Mouse (Mus musculus) heart, embryonic 16.5 days (tissue): Measurements from ENCODE around the gene C1s1. TPM values are rescaled to one million over a fixed set of nuclear protein-coding genes. Genes with fewer than 3 reads are reported as not detected.
A peak's percentile ranks its signal among the peaks of the same experiment; 100 is the strongest.
"Not testable (repeated sequence)": the region's sequence is repeated elsewhere in the genome, so short reads cannot be mapped to it uniquely, and the experiment has no call there.

ENCODE experiments used
- ATAC-seq: fragments of 200-750 bp; cut with Nextera tagmentation; replicated peaks from 2 replicates; pipeline ENCODE4 v1.8.0; 2017; ENCODE audit warnings: moderate number of reproducible peaks; ENCODE audit not compliant: insufficient read depth, low FRiP score; ENCODE audit errors: extremely low read depth
- H3K27ac ChIP-seq: fragments of 300-500 bp; sonication (generic); 2 replicates; pipeline ENCODE4 v1.5.1; 2014; ENCODE audit warnings: mild to moderate bottlenecking, low read length, control low read depth, moderate library complexity
- H3K27me3 ChIP-seq: fragments of 300-500 bp; sonication (generic); 2 replicates; pipeline ENCODE4 v1.6.1; 2014; ENCODE audit warnings: low read length, mixed read lengths; ENCODE audit not compliant: control insufficient read depth, insufficient read depth
- H3K36me3 ChIP-seq: fragments of 300-500 bp; sonication (generic); 2 replicates; pipeline ENCODE4 v1.6.1; 2014; ENCODE audit not compliant: control insufficient read depth, insufficient read depth
- H3K4me1 ChIP-seq: fragments of 300-500 bp; sonication (generic); 2 replicates; pipeline ENCODE4 v1.6.1; 2014; ENCODE audit warnings: low read length, mixed read lengths; ENCODE audit not compliant: control insufficient read depth, insufficient read depth
- H3K4me2 ChIP-seq: fragments of 300-500 bp; sonication (generic); 2 replicates; pipeline ENCODE4 v1.6.1; 2014; ENCODE audit warnings: low read depth, mild to moderate bottlenecking, control low read depth, low read length
- H3K4me3 ChIP-seq: fragments of 300-500 bp; sonication (generic); 2 replicates; pipeline ENCODE4 v1.5.1; 2014; ENCODE audit warnings: mild to moderate bottlenecking, control low read depth, low read length
- H3K9ac ChIP-seq: fragments of 300-500 bp; sonication (generic); 2 replicates; pipeline ENCODE4 v1.6.1; 2014; ENCODE audit warnings: low read length, control low read depth
- H3K9me3 ChIP-seq: fragments of 300-500 bp; sonication (generic); replicated peaks from 2 replicates; pipeline ENCODE4 v1.6.1; 2016; ENCODE audit warnings: low read length; ENCODE audit not compliant: control insufficient read depth
- WGBS: fragments of 180-500 bp; shearing (Covaris S2); extraction: QIAGEN DNeasy Blood & Tissue Kit; methylation state at CpG from one replicate; pipeline ENCODE4 v1.1.7; 2014; 5-methylcytosine and 5-hydroxymethylcytosine counted together
- polyA plus RNA-seq: library from polyadenylated mRNA; unstranded; fragments of >200 nt; fragmentation: Nextera tagmentation; extraction: Ambion mirVana; gene quantifications from 2 replicates; pipeline ENCODE4 v1.2.1, GENCODE M21; 2015

C1s1 gene
- polyA plus RNA-seq, 1 experiment from 2014 or later, result 3.7 TPM

GRCm38 (mm10) chr6:124536125-124536829, 5.9 kb downstream of the C1s1 start:
- not testable (repeated sequence) for H3K9me3 ChIP-seq

GRCm38 (mm10) chr6:124531077-124531476, 11.1 kb downstream of the C1s1 start:
- no peaks in the 10 kb centered on the region for H3K27me3 ChIP-seq
- no peaks in the 10 kb centered on the region for H3K9me3 ChIP-seq
- ATAC-seq, result no peak
- WGBS, result 67% methylated on average over 8 of the region's 8 CpGs
- no peak overlapping the region for H3K4me3 ChIP-seq
- no peak overlapping the region for H3K27ac ChIP-seq
- H3K4me1 ChIP-seq, result no peaks in the 10 kb centered on the region
- H3K36me3 ChIP-seq, result no peaks in the 10 kb centered on the region
- H3K4me2 ChIP-seq, result no peak overlapping the region
- H3K9ac ChIP-seq, result no peak overlapping the region

More at GRCm38 (mm10) chr6:124536125-124536829, 5.9 kb downstream of the C1s1 start:
- H3K4me2 ChIP-seq, H3K9ac ChIP-seq, H3K4me1 ChIP-seq, H3K27ac ChIP-seq, H3K27me3 ChIP-seq, ATAC-seq, H3K36me3 ChIP-seq, H3K4me3 ChIP-seq: not testable (repeated sequence)
- 64% methylated on average over 8 of the region's 8 CpGs for WGBS

GRCm38 (mm10) chr6:124527881-124528280, 14.3 kb downstream of the C1s1 start:
- no peak for ATAC-seq
- Histone ChIP-seq H3K4me1 (no peaks in the 10 kb centered on the region), H3K4me2 (no peak overlapping the region), H3K36me3 (no peaks in the 10 kb centered on the region), H3K4me3 (no peak overlapping the region), H3K9me3 (no peaks in the 10 kb centered on the region), H3K27me3 (no peaks in the 10 kb centered on the region), H3K27ac (no peak overlapping the region), H3K9ac (no peak overlapping the region)
- 62% methylated on average over 3 of the region's 3 CpGs for WGBS

DNA sequence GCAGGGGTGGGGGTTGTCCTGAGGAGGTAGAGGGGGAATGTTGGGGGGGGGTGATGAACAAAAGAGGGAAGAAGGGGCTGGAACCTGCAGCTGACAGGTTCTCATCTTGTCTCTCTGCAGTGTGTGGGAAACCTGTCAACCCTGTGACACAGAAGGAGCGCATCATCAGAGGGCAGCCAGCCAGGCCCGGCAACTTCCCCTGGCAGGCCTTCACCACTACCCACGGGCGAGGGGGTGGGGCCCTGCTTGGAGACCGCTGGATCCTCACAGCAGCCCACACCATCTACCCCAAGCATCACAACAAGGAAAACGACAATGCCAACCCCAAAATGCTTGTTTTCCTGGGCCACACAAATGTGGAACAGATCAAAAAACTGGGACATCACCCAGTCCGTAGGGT, 20.1 kb downstream of the C1s1 start:
- H3K27ac ChIP-seq, ATAC-seq, H3K4me3 ChIP-seq, H3K4me2 ChIP-seq, H3K9me3 ChIP-seq, H3K27me3 ChIP-seq, H3K9ac ChIP-seq, H3K36me3 ChIP-seq, H3K4me1 ChIP-seq: not testable (repeated sequence)
- 62% methylated on average over 7 of the region's 7 CpGs for WGBS

DNA sequence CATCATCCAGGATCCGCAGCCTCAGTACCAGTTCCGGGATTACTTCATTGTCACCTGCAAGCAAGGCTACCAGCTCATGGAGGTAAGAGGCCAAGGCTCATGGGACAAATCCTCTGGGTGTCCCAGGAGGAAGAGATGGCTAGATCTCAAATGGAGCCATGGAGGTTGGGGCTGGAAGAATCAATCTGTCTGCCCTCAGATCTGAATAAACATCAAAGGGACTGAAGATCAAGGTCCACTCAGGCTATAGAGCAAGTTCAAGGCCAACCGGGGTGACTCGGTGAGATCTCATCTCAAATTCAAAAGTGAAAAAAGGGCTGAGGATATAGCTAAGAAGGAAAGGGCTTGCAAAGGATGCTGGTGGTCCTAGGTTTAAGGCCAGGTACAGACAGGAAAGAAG, 24.4 kb downstream of the C1s1 start:
- not testable (repeated sequence) for H3K4me1 ChIP-seq, H3K27me3 ChIP-seq, H3K36me3 ChIP-seq, H3K9ac ChIP-seq, ATAC-seq, H3K27ac ChIP-seq, H3K4me3 ChIP-seq, H3K9me3 ChIP-seq, H3K4me2 ChIP-seq
- WGBS, result 77% methylated on average over 4 of the region's 4 CpGs

DNA sequence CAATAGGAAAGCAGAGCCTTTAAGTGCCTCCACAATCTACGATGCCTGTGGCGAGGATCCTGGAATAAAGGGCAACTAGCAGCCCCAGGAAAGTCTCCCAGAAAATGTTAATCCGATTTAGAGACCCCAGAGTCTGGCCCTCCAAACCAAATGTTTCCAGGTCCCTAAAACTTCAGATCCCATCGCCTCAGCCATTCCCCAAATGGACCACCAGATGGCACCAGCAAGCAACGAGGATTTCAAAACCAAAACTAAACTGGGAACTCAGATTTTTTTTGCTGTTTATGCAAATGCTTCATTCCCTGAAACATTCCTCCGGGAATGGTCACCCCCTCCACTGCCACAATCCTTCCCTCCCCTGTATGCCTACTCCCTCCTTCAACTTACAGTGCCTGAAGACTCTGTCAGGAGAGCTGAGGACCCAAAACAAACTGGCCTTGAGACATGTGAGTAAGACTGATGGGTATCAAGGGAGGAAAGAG, 29.8 kb downstream of the C1s1 start, which contains the start of gene C1ra:
Gene C1ra (plus strand): TSS at position 51 of the 482 bp plus-strand sequence.
- peak within 1 kb of the TSS; percentile 43 for H3K9ac ChIP-seq
- H3K9me3 ChIP-seq, result no peaks in the 10 kb centered on the region
- no peak within 1 kb of the TSS for H3K27ac ChIP-seq
- H3K4me3 ChIP-seq, result peak within 1 kb of the TSS; percentile 38
- no peaks in the 10 kb centered on the region for H3K36me3 ChIP-seq
- 6% methylated on average over 6 of the region's 6 CpGs for WGBS
- no peak for ATAC-seq
- peak within 1 kb of the TSS; percentile 58 for H3K4me2 ChIP-seq
- H3K27me3 ChIP-seq, result no peaks in the 10 kb centered on the region
- H3K4me1 ChIP-seq, result no peaks in the 10 kb centered on the region

DNA sequence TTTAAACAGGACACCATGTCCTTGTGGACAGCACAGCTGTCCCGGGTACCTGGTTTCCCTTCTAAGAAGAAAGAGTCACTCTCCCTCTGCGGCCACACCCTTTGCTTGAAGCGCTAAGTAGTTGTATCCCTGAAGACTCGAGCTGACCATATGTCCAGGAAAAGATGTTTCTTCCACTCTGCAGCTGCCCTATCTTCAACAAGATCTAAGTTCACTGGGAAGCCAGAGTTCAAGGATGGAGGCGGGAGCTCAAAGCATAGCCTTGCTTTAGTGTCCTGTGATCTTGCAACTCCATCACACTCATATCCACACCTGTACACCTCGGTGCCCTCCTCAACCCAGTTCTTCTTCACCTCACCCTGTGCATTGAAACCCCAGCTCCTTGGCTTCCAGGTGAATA, 30.2 kb downstream of the C1s1 start:
- no peaks in the 10 kb centered on the region for H3K9me3 ChIP-seq
- no peaks in the 10 kb centered on the region for H3K36me3 ChIP-seq
- H3K27me3 ChIP-seq, result no peaks in the 10 kb centered on the region
- no peak overlapping the region for H3K27ac ChIP-seq
- 53% methylated on average over 6 of the region's 6 CpGs for WGBS
- H3K4me1 ChIP-seq, result no peaks in the 10 kb centered on the region
- no peak overlapping the region for H3K4me3 ChIP-seq
- H3K9ac ChIP-seq, result no peak overlapping the region
- no peak for ATAC-seq
- no peak overlapping the region for H3K4me2 ChIP-seq

GRCm38 (mm10) chr6:124509192-124509591, 33.0 kb downstream of the C1s1 start:
- 86% methylated on average over 5 of the region's 5 CpGs for WGBS
- H3K36me3 ChIP-seq, ATAC-seq: not testable (repeated sequence)

GRCm38 (mm10) chr6:124508292-124508691, 33.9 kb downstream of the C1s1 start:
- no peak overlapping the region for H3K4me2 ChIP-seq
- H3K9me3 ChIP-seq, result no peaks in the 10 kb centered on the region
- H3K4me1 ChIP-seq, result no peaks in the 10 kb centered on the region
- H3K27me3 ChIP-seq, result no peaks in the 10 kb centered on the region
- no peak for ATAC-seq
- no peak overlapping the region for H3K9ac ChIP-seq
- no peak overlapping the region for H3K4me3 ChIP-seq
- no peaks in the 10 kb centered on the region for H3K36me3 ChIP-seq
- 66% methylated on average over 10 of the region's 10 CpGs for WGBS
- H3K27ac ChIP-seq, result no peak overlapping the region

More at GRCm38 (mm10) chr6:124509192-124509591, 33.0 kb downstream of the C1s1 start:
- not testable (repeated sequence) for H3K4me1 ChIP-seq, H3K4me3 ChIP-seq, H3K9me3 ChIP-seq, H3K4me2 ChIP-seq, H3K27ac ChIP-seq, H3K27me3 ChIP-seq, H3K9ac ChIP-seq
